Mouse (Mus musculus) neural tube, embryonic 15.5 days (tissue): Measurements from ENCODE around the gene Ambra1. TPM values are rescaled to one million over a fixed set of nuclear protein-coding genes. Genes with fewer than 3 reads are reported as not detected.
"Not testable (repeated sequence)": the region's sequence is repeated elsewhere in the genome, so short reads cannot be mapped to it uniquely, and the experiment has no call there.

ENCODE experiments used
- ATAC-seq: fragments of 200-750 bp; cut with Nextera tagmentation; 2 replicates; pipeline ENCODE4 v1.8.0; 2017; ENCODE audit warnings: mild to moderate bottlenecking, moderate TSS enrichment, moderate library complexity; ENCODE audit not compliant: low FRiP score
- H3K27ac ChIP-seq: fragments of 300-500 bp; sonication (generic); replicated peaks from 2 replicates; pipeline ENCODE4 v1.5.1; 2015; ENCODE audit warnings: mild to moderate bottlenecking, inconsistent platforms
- H3K27me3 ChIP-seq: fragments of 300-500 bp; sonication (generic); replicated peaks from 2 replicates; pipeline ENCODE4 v1.6.1; 2015; ENCODE audit warnings: inconsistent platforms
- H3K36me3 ChIP-seq: fragments of 300-500 bp; sonication (generic); 2 replicates; pipeline ENCODE4 v1.6.1; 2015; ENCODE audit warnings: inconsistent platforms
- H3K4me1 ChIP-seq: fragments of 300-500 bp; sonication (generic); 2 replicates; pipeline ENCODE4 v1.6.1; 2015; ENCODE audit warnings: inconsistent platforms
- H3K4me2 ChIP-seq: fragments of 300-500 bp; sonication (generic); 2 replicates; pipeline ENCODE4 v1.6.1; 2015; ENCODE audit warnings: inconsistent platforms, mild to moderate bottlenecking, moderate library complexity
- H3K4me3 ChIP-seq: fragments of 300-500 bp; sonication (generic); replicated peaks from 2 replicates; pipeline ENCODE4 v1.5.1; 2015; ENCODE audit warnings: mild to moderate bottlenecking, inconsistent platforms
- H3K9ac ChIP-seq: fragments of 300-500 bp; sonication (generic); replicated peaks from 2 replicates; pipeline ENCODE4 v1.6.1; 2015; ENCODE audit warnings: mild to moderate bottlenecking, inconsistent platforms
- H3K9me3 ChIP-seq: fragments of 300-500 bp; sonication (generic); replicated peaks from 2 replicates; pipeline ENCODE4 v1.6.1; 2016; ENCODE audit warnings: inconsistent platforms
- WGBS: fragments of 180-500 bp; shearing (Covaris S2); methylation state at CpG from one replicate; pipeline ENCODE4 v1.1.7; 2015; ENCODE audit warnings: mixed read lengths; 5-methylcytosine and 5-hydroxymethylcytosine counted together
- polyA plus RNA-seq: library from polyadenylated mRNA; unstranded; fragments of >200 nt; fragmentation: Nextera tagmentation; extraction: Ambion mirVana; gene quantifications from 2 replicates; pipeline ENCODE4 v1.2.1, GENCODE M21; 2015

The Ambra1 gene
- polyA plus RNA-seq, 1 experiment from 2014 or later = 22.0 TPM

DNA sequence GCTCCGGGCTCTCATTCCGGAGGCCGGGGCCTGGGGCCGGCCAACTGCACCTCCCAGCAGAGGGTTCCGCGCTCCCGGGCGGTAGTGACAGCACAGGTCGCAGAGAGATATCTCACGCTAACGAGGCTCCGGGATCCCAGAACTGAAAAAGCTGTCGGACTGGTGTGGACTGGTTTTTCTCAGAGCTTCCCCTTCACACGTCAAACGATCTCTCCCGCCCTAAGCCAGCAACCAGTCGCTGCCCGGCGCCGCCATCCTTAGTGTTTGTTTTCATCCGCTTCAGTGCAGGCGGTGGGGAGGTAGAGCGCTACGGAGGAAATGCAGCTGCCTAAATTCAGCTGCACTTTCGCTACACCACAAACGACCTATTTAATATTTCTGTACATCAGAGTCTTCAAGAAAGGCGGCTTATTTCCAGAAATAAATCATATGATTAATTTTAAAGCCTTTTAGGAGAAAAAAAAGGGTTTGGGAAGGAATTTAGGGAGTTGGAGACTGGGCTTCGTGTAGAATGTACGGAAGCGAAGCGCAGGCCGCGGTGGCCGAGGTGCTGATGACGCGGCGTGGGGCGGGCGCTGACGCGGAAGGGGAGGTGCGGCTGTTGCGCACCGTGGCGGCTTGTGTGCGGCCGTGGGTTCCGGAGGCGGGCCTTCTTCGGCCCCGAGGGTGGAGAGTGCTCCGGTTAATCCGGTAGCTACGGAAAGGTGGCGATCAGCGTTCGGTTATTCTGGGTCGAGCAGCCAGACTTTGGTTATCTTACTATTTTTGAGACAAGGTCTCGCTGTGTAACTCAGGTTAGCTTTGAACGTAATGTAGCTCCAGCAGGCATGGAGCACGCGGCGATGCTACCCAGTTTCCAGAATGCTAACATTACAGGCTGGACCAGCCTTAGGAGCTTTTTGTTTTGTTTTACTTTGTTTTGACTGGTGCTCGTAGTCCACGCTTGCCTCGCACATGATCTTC is 19.4 kb upstream of the Ambra1 start, which contains the start of the genes Atg13 and Harbi1:
Gene Atg13 (minus strand): TSS at position 305 of the 963 bp plus-strand sequence.
Gene Harbi1 (plus strand): TSS at position 581 of the 963 bp plus-strand sequence.
- Histone ChIP-seq H3K4me2 (peak within 1 kb of the TSS; percentile 86), H3K9me3 (no peaks in the 10 kb centered on the region), H3K27me3 (no peaks in the 10 kb centered on the region), H3K9ac (peak within 1 kb of the TSS; percentile 79), H3K27ac (peak within 1 kb of the TSS; percentile 88), H3K4me3 (peak within 1 kb of the TSS; percentile 97), H3K36me3 (no peaks in the 10 kb centered on the region), H3K4me1 (peaks cover 30% of the 10 kb centered on the region)
- peak; percentile 99 for ATAC-seq
- WGBS = under 1% methylated on average over 66 of the region's 66 CpGs

DNA sequence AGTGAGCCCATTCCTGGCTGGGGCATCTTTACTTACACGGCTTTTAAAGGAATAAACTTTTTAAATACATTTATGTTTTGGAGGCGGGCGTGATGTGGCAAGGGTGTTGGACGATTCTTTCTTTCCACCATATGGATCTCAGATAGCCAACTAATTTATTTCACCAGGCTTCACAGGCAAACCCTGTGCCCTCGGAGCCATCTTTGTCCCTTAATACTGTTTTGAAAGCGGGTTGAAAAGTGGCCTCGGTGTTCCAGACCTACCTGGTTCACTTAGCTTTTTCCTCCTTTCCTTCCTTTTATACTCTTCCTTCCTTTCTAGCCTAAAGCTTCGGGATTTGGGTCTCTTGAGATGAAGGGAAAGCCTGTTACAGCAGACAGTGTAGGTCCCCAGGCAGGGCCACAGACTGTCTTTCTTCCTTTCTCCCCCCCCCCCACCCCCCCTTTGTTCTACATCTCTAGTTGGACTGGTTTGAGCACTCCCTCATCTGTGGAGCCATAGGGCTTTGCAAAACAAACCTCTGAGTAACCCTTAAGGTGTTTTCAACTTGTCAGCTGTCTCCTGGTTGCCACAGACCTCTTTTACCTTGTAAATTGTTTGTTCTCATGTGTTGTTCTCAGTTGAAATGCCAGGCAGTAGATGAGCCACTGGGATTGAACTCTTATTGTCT is 18.5 kb upstream of the Ambra1 start:
- peaks cover 30% of the 10 kb centered on the region for H3K4me1 ChIP-seq
- H3K4me2 ChIP-seq = peak overlapping the region; percentile 86
- peak overlapping the region; percentile 97 for H3K4me3 ChIP-seq
- H3K27me3 ChIP-seq = no peaks in the 10 kb centered on the region
- 4% methylated on average over 8 of the region's 8 CpGs for WGBS
- H3K9me3 ChIP-seq = no peaks in the 10 kb centered on the region
- peaks cover 6% of the 10 kb centered on the region; the same call in 1 of the 2 replicates for H3K36me3 ChIP-seq
- H3K9ac ChIP-seq = peak overlapping the region; percentile 79
- peak overlapping the region; percentile 88 for H3K27ac ChIP-seq
- no peak; the same call in 1 of the 2 replicates for ATAC-seq

DNA sequence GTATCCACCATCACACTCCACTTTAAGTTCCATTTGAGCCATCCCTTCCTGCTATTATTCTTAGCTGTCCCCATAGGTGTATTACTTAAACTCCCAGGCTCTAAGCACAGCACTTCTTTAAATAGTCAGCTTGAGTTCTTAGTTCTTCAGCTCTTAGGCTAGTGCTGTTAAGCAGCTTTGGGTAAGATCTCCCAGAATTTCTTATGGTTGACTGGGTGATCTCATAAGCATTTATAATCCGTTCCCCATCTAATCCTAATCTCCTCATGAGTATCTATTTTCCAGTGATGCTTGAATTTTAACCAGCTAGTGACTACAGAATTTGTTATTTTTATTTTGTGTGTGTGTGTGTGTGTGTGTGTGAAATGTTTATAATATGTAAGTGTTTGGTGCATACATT is 15.0 kb upstream of the Ambra1 start:
- no peaks in the 10 kb centered on the region for H3K27me3 ChIP-seq
- peaks cover 23% of the 10 kb centered on the region for H3K4me1 ChIP-seq
- 91% methylated on average over 1 of the region's 1 CpGs for WGBS
- no peak for ATAC-seq
- H3K9ac ChIP-seq = no peak overlapping the region
- H3K36me3 ChIP-seq = peaks cover 11% of the 10 kb centered on the region; the same call in 1 of the 2 replicates
- H3K4me2 ChIP-seq = no peak overlapping the region
- H3K9me3 ChIP-seq = no peaks in the 10 kb centered on the region
- H3K27ac ChIP-seq = no peak overlapping the region
- H3K4me3 ChIP-seq = no peak overlapping the region

DNA sequence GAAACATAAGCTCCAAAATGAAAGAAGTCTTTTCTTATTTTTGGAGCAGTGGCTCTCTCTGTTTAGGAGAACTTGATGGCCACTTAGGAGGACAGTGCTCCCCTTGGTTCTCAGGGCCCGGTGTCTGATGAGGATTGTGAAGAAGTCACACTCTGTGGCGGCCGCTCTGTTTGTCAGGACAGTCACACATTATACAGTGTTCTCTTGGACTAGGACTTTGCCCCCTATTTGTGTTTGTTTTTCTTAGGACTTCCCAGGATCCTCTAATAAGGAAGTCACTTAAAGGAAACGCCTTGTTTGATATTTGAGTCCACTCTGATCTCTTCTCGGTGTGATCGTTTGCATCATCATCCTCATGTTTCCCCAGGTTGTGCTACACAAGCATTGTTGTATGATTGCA is 11.7 kb upstream of the Ambra1 start:
- ATAC-seq = no peak
- H3K9me3 ChIP-seq = no peaks in the 10 kb centered on the region
- H3K36me3 ChIP-seq = peaks cover 22% of the 10 kb centered on the region
- peaks cover 7% of the 10 kb centered on the region for H3K4me1 ChIP-seq
- no peak overlapping the region for H3K27ac ChIP-seq
- H3K27me3 ChIP-seq = no peaks in the 10 kb centered on the region
- no peak overlapping the region for H3K9ac ChIP-seq
- no peak overlapping the region for H3K4me2 ChIP-seq
- H3K4me3 ChIP-seq = no peak overlapping the region
- WGBS = 93% methylated on average over 6 of the region's 6 CpGs

DNA sequence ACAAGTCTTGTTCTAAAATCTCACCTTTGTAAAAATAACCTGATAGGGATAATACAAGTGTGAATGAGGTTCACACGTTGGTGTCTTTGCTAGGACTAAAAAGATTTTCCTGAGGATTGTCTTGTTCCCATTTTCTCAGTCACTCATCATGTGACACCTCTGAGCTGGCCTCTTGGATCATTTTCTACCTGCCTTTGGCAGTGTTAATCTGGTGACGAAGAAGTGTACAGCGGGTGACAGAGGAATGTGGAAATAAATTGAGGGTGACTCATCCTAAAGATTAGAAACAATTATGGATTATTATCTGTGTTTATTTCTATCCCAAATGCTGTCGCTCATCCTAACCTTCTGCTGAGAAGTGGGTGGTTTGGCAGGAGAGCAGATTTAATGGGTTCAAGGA is 6.6 kb upstream of the Ambra1 start:
- H3K4me1 ChIP-seq = no peaks in the 10 kb centered on the region
- no peak overlapping the region for H3K27ac ChIP-seq
- WGBS = 75% methylated on average over 4 of the region's 4 CpGs
- H3K4me3 ChIP-seq = no peak overlapping the region
- no peaks in the 10 kb centered on the region for H3K27me3 ChIP-seq
- no peaks in the 10 kb centered on the region for H3K9me3 ChIP-seq
- H3K4me2 ChIP-seq = no peak overlapping the region
- ATAC-seq = no peak
- no peak overlapping the region for H3K9ac ChIP-seq
- peaks cover 11% of the 10 kb centered on the region for H3K36me3 ChIP-seq

DNA sequence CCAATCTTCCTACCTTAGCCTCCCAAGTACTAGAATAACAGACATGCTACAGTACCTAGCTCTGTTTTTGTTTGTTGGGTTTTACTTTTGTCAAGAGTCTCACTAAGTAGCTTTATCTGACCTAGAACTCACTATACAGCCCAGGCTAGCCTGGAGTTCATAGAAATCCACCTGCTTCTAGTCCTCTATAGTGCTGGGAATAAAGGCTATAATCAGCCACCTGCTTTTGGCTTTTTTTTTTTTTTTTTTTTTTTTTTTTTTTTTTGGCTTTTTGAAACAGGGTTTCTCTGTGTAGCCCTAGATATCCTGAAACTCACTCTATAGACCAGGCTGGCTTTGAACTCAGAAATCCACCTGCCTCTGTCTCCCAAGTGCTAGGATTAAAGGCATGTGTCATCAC is 6.0 kb upstream of the Ambra1 start:
- Histone ChIP-seq H3K4me3 (no peak overlapping the region), H3K4me1 (no peaks in the 10 kb centered on the region), H3K9ac (no peak overlapping the region), H3K4me2 (no peak overlapping the region), H3K9me3 (no peaks in the 10 kb centered on the region), H3K36me3 (peaks cover 11% of the 10 kb centered on the region), H3K27me3 (no peaks in the 10 kb centered on the region), H3K27ac (no peak overlapping the region)
- no peak for ATAC-seq

DNA sequence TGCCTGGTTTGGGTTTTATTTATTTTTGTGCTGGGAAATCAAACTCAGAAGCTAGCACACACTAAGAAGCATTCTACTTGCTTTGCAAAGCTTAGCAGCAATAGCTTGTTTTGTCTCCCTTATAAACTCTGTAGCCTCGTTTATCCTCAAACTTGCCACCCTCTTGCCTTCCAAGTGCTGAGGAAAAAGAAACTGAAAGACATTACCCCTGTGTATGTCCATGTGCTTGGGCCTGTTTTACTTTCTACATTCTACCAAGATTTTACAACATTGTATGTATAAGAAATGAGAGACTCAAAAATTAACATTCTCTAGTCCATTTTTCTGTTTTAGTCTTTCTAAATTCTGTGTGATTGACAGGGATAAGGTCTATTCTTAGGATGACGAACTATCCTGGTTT is 5.2 kb upstream of the Ambra1 start:
- Histone ChIP-seq H3K4me2 (no peak overlapping the region), H3K9me3 (no peaks in the 10 kb centered on the region), H3K4me3 (no peak overlapping the region), H3K36me3 (peaks cover 11% of the 10 kb centered on the region), H3K4me1 (0 out of 2 replicates have a peak, but pooled peaks cover 2% of the 10 kb centered on the region), H3K9ac (no peak overlapping the region), H3K27me3 (no peaks in the 10 kb centered on the region), H3K27ac (no peak overlapping the region)
- ATAC-seq = no peak
- WGBS = 60% methylated on average over 2 of the region's 2 CpGs

DNA sequence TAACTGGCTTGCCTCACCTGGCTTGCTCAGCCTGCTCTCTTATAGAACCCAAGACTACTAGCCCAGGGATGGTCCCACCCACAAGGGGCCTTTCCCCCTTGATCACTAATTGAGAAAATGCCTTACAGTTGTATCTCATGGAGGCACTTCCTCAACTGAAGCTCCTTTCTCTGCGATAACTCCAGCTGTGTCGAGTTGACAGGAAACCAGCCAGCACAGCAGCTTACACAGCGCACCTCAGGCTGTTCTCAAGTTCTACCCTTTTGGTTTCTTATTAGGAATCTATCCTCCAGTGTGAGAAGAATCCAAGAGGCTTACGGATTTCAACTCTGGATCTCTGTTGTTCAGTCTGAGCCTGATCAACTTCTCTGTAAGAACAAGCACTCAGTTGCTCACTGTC is 4.5 kb upstream of the Ambra1 start:
- 60% methylated on average over 4 of the region's 4 CpGs for WGBS
- not testable (repeated sequence) for H3K9me3 ChIP-seq, H3K36me3 ChIP-seq, H3K4me3 ChIP-seq, ATAC-seq, H3K4me1 ChIP-seq, H3K4me2 ChIP-seq, H3K27me3 ChIP-seq, H3K27ac ChIP-seq, H3K9ac ChIP-seq

DNA sequence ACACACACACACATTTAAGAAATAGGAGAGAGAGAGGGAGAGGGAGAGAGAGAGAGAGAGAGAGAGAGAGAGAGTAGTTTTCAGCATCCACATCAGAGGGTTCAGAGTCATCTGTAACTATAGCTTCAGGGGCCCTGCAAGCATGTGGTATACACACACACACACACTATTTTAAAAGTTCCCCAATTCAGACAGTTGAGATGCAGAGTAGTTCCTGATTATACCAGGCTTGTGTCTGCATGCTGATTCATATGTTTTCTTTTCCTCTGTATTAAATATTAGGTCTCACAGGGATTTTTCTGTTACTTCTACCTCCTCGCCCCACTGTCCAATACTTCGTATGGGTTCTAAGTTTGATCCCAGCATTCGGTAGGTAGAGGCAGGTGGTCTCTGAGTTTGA is 2.9 kb upstream of the Ambra1 start:
- no peak overlapping the region for H3K4me2 ChIP-seq
- no peaks in the 10 kb centered on the region for H3K27me3 ChIP-seq
- H3K4me3 ChIP-seq = no peak overlapping the region
- H3K9me3 ChIP-seq = no peaks in the 10 kb centered on the region
- 0 out of 2 replicates have a peak, but pooled peaks cover 2% of the 10 kb centered on the region for H3K4me1 ChIP-seq
- ATAC-seq = no peak
- H3K9ac ChIP-seq = no peak overlapping the region
- WGBS = 91% methylated on average over 3 of the region's 3 CpGs
- H3K27ac ChIP-seq = no peak overlapping the region
- H3K36me3 ChIP-seq = no peaks in the 10 kb centered on the region

DNA sequence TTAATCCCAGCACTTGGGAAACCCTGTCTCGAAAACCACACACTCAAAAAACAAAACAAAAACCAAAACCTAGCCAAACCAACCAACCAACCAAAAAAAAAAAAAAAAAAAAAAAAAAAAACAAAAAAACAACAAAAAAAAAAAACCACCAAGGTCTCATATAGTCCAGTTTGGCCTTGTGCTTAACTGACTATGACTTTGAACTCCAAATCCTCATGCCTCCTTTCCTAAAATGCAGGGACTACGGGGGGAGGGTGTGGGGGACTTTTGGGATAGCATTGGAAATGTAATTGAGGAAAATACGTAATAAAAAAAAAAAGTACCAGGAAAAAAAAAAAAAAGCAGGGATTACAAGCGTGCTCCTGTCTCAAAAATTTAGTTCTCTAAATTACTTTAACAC is 363 bp upstream of the Ambra1 start:
- Histone ChIP-seq H3K4me1 (0 out of 2 replicates have a peak, but pooled peaks cover 2% of the 10 kb centered on the region), H3K9me3 (no peaks in the 10 kb centered on the region), H3K4me3 (peak overlapping the region; percentile 90), H3K4me2 (peak overlapping the region; percentile 64), H3K27me3 (no peaks in the 10 kb centered on the region), H3K27ac (peak overlapping the region; percentile 93), H3K9ac (peak overlapping the region; percentile 96), H3K36me3 (no peaks in the 10 kb centered on the region)
- WGBS = 18% methylated on average over 4 of the region's 4 CpGs
- ATAC-seq = peak; percentile 23; the same call in 1 of the 2 replicates

DNA sequence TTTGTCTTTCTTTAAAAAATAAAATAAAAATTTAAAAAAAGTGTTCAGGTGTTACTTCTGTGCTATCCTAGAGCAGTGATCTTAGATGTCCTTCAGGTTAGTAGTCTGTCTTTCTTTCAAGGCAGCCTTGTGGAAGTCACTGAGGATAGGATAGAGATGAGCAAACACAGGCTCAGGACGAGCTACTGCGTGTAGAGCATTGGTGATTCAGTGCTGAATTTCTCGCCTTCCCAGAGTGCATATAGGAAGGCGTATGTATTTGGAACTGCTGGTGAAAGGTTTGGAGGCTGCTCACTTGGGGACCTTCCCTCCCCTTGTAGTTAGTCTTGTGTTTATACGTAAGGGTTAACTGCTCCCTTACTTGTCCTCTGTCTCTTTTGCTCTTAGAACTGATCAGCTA is 5.3 kb downstream of the Ambra1 start:
- Histone ChIP-seq H3K4me2 (no peak overlapping the region), H3K4me1 (no peaks in the 10 kb centered on the region), H3K27ac (no peak overlapping the region), H3K4me3 (no peak overlapping the region), H3K9ac (no peak overlapping the region), H3K36me3 (no peaks in the 10 kb centered on the region), H3K9me3 (no peaks in the 10 kb centered on the region), H3K27me3 (no peaks in the 10 kb centered on the region)
- ATAC-seq = no peak
- 95% methylated on average over 5 of the region's 5 CpGs for WGBS
